Mouse (Mus musculus) hindbrain, postnatal 0 days (tissue): ENCODE measurements around the gene Sorcs3. TPM values are rescaled to one million over a fixed set of nuclear protein-coding genes. Genes with fewer than 3 reads are reported as not detected.

Experiments used
- ATAC-seq: fragments of 200-750 bp; cut with Nextera tagmentation; 2 replicates; pipeline ENCODE4 v1.8.0; 2017; ENCODE audit warnings: mild to moderate bottlenecking, moderate TSS enrichment, moderate library complexity
- DNase-seq: peaks from one replicate; pipeline ENCODE4 v3.0.0-alpha.2; 2015; ENCODE audit warnings: low spot score
- H3K27ac ChIP-seq: fragments of 300-500 bp; sonication (generic); 2 replicates; pipeline ENCODE4 v1.5.1; 2014; ENCODE audit warnings: mild to moderate bottlenecking
- H3K27me3 ChIP-seq: fragments of 300-500 bp; sonication (generic); 2 replicates; pipeline ENCODE4 v1.6.1; 2014; ENCODE audit warnings: low read length, mixed read lengths; ENCODE audit not compliant: insufficient read depth
- H3K36me3 ChIP-seq: fragments of 300-500 bp; sonication (generic); 2 replicates; pipeline ENCODE4 v1.6.1; 2014; ENCODE audit warnings: low read length, mixed read lengths; ENCODE audit not compliant: insufficient read depth
- H3K4me1 ChIP-seq: fragments of 300-500 bp; sonication (generic); 2 replicates; pipeline ENCODE4 v1.6.1; 2014; ENCODE audit warnings: antibody characterized with exemption, low read length, mixed read lengths; ENCODE audit not compliant: insufficient read depth
- H3K4me2 ChIP-seq: fragments of 300-500 bp; sonication (generic); 2 replicates; pipeline ENCODE4 v1.6.1; 2014; ENCODE audit warnings: low read depth, mild to moderate bottlenecking, low read length, moderate library complexity, mixed read lengths
- H3K4me3 ChIP-seq: fragments of 300-500 bp; sonication (generic); 2 replicates; pipeline ENCODE4 v1.5.1; 2014; ENCODE audit warnings: low read length
- H3K9ac ChIP-seq: fragments of 300-500 bp; sonication (generic); replicated peaks from 2 replicates; pipeline ENCODE4 v1.6.1; 2014; ENCODE audit warnings: mild to moderate bottlenecking, low read length, moderate library complexity, mixed read lengths
- H3K9me3 ChIP-seq: fragments of 300-500 bp; sonication (generic); 2 replicates; pipeline ENCODE4 v1.6.1; 2016; ENCODE audit warnings: low read length, mixed read lengths
- CTCF ChIP-seq: IDR thresholded peaks from 2 replicates; pipeline ENCODE4 v1.5.1; 2016; ENCODE audit warnings: antibody characterized with exemption, control low read depth, low read depth
- WGBS: fragments of 180-500 bp; shearing (Covaris S2); extraction: QIAGEN DNeasy Blood & Tissue Kit; methylation state at CpG from one replicate; pipeline ENCODE4 v1.1.7; 2014; 5-methylcytosine and 5-hydroxymethylcytosine counted together
- polyA plus RNA-seq: library from polyadenylated mRNA; unstranded; fragments of >200 nt; fragmentation: Nextera tagmentation; extraction: Ambion mirVana; gene quantifications from 2 replicates; pipeline ENCODE4 v1.2.1, GENCODE M21; 2015
- total RNA-seq: library from RNA; depleted of rRNA; stranded (reverse); fragments of >200 nt; gene quantifications from 2 replicates; pipeline ENCODE4 v1.2.3, GENCODE M21; 2014

Sorcs3 gene
- total and polyA plus RNA-seq, 2 experiments from 2014 or later = 11.5 to 19.7 TPM

GRCm38 (mm10) chr19:48584938-48585560 lies 379.2 kb downstream of the Sorcs3 start:
- Histone ChIP-seq H3K27ac (no peak overlapping the region), H3K27me3 (no peaks in the 10 kb centered on the region), H3K4me2 (no peak overlapping the region), H3K9ac (no peak overlapping the region), H3K9me3 (no peaks in the 10 kb centered on the region), H3K4me1 (no peaks in the 10 kb centered on the region), H3K4me3 (no peak overlapping the region), H3K36me3 (no peaks in the 10 kb centered on the region)
- TF ChIP-seq CTCF = no peak
- DNase-seq = peak; percentile 49
- WGBS = 61% methylated on average over 8 of the region's 8 CpGs
- 0 out of 2 replicates have a peak, but pooled peaks have one; percentile 27 for ATAC-seq

DNA sequence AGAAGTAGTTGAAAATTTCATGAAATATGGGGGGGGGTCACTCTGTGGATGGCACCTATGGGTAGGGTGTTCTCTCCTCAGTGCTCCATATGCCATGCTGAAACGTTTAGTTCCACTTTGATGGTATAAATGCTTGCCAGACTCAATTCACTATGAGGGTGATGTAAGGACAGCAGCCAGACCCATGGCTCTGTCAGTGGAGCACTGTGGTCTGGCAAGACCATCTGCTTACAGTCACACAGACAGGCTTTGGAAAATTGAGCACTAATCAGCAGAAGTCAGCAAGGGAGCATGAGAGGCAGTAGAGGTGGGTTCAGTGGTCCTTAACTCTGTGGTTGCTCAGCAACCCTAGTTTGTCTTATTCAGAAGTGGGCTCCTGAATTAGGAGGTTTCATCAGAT lies 411.1 kb downstream of the Sorcs3 start:
- H3K27me3 ChIP-seq = no peaks in the 10 kb centered on the region
- WGBS = 50% methylated on average over 1 of the region's 1 CpGs
- DNase-seq (no peak), ATAC-seq (no peak)
- no peaks in the 10 kb centered on the region for H3K36me3 ChIP-seq
- H3K4me1 ChIP-seq = no peaks in the 10 kb centered on the region
- no peak overlapping the region for H3K4me3 ChIP-seq
- TF ChIP-seq CTCF = no peak
- no peaks in the 10 kb centered on the region for H3K9me3 ChIP-seq
- H3K9ac ChIP-seq = no peak overlapping the region
- H3K4me2 ChIP-seq = no peak overlapping the region
- no peak overlapping the region for H3K27ac ChIP-seq

DNA sequence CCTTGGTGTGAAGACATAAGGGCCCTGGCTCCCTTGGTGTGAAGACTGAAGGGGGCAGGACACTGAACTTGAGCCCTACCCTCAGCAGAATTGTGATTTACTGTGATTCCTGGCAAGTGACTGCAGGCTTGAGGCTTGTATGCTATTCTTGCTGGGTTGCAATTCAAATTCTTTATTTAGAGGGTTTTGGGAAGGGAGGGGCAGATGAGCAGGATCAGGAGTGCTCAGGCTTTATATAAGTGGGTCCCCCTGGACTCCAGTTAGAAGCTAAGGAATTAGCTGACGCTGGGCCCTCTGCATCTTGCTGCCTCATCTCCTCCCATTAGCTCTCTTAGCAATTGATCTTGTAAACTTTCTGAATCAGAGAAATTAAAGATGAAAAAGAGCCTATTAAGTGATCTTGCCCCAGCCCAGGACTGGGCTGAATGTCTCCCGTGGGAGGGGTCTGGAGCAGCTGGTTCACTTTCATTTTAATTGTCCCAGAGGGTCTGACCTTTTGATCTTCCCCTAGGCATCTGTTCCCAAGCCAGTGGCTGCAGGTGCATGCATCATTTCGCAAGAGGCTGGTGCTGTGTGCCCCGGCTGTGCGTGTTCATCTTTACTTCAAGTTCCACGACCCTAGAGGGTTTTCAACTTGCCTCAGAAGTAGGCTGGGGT lies 425.0 kb downstream of the Sorcs3 start:
- Histone ChIP-seq H3K4me3 (no peak overlapping the region), H3K9ac (no peak overlapping the region), H3K36me3 (no peaks in the 10 kb centered on the region), H3K9me3 (no peaks in the 10 kb centered on the region), H3K27ac (no peak overlapping the region), H3K27me3 (no peaks in the 10 kb centered on the region), H3K4me2 (no peak overlapping the region), H3K4me1 (no peaks in the 10 kb centered on the region)
- WGBS = 42% methylated on average over 6 of the region's 6 CpGs
- TF ChIP-seq CTCF = no peak
- no peak for ATAC-seq
- no peak for DNase-seq

DNA sequence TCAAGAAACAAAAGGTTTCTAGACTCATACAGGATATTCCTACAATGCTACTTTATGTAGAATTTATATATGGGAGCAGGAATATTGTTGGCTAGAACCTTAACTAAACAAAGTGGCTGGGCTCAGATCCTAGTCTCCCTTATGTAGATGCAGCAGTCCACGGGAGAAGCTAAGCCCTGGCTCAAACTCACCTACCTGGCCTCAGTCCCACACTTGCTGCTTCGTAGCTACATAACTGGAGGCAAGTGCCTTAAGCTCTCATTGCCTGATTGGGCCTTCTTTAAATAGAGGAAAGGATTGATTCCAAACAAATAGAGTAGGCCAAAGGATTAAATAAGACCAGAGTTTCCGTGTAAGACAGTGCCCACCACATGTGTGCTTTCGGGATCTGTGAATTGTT lies 436.7 kb downstream of the Sorcs3 start:
- H3K27me3 ChIP-seq = no peaks in the 10 kb centered on the region
- no peak overlapping the region for H3K4me3 ChIP-seq
- 74% methylated on average over 4 of the region's 4 CpGs for WGBS
- no peak overlapping the region for H3K9ac ChIP-seq
- H3K27ac ChIP-seq = no peak overlapping the region
- H3K36me3 ChIP-seq = no peaks in the 10 kb centered on the region
- no peak for TF ChIP-seq CTCF
- no peak for DNase-seq
- H3K9me3 ChIP-seq = no peaks in the 10 kb centered on the region
- H3K4me1 ChIP-seq = no peaks in the 10 kb centered on the region
- no peak overlapping the region for H3K4me2 ChIP-seq
- ATAC-seq = no peak

GRCm38 (mm10) chr19:48649941-48650340 lies 444.1 kb downstream of the Sorcs3 start:
- no peaks in the 10 kb centered on the region for H3K4me1 ChIP-seq
- DNase-seq (no peak), ATAC-seq (no peak)
- no peak for TF ChIP-seq CTCF
- H3K27ac ChIP-seq = no peak overlapping the region
- H3K27me3 ChIP-seq = no peaks in the 10 kb centered on the region
- no peaks in the 10 kb centered on the region for H3K9me3 ChIP-seq
- H3K4me3 ChIP-seq = no peak overlapping the region
- H3K9ac ChIP-seq = no peak overlapping the region
- WGBS = 55% methylated on average over 2 of the region's 2 CpGs
- H3K36me3 ChIP-seq = no peaks in the 10 kb centered on the region
- H3K4me2 ChIP-seq = no peak overlapping the region

DNA sequence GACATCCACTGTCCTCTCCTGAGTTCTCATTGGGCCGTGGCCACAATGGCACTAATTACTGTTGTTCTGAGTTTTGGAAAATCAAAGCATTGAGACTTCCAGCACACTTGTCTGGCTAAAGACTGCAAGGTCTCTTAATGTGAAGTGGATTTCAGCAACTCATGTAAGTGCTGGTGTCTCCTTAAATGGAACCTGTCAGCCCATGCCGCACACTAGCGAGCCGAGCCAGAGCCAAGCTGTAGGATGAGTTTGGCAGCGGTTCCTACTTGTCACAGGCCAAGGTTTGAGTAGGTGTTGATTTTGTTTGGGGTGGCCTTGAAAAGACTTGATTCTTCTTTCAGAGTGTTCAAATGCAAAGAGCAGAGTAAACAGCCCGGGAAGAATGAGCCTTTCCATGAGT lies 445.8 kb downstream of the Sorcs3 start:
- Histone ChIP-seq H3K36me3 (no peaks in the 10 kb centered on the region), H3K9ac (no peak overlapping the region), H3K27me3 (no peaks in the 10 kb centered on the region), H3K9me3 (no peaks in the 10 kb centered on the region), H3K4me1 (no peaks in the 10 kb centered on the region), H3K27ac (no peak overlapping the region), H3K4me2 (no peak overlapping the region), H3K4me3 (no peak overlapping the region)
- DNase-seq (peak; percentile 24), ATAC-seq (no peak)
- WGBS = 57% methylated on average over 6 of the region's 6 CpGs
- TF ChIP-seq CTCF = no peak

DNA sequence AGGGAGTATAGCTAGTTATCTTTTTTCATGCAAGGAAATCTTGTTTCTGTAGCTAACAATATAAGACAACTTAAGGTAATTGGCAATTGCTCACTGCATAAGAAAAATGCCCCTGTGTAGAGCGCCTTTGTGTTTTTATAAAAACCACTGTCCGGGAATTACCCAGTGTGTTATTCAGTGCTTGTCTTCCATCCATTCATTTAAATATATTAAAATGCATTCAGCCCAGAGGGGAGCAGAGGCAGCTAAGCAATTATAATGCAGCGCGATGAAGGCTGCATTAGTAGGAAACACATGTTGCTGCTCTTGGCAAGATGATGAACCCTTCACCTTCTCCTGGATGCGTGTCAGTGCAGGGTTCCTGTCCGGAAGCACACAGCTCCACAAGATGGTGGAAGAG lies 454.4 kb downstream of the Sorcs3 start:
- WGBS = 28% methylated on average over 6 of the region's 6 CpGs
- H3K27me3 ChIP-seq = no peaks in the 10 kb centered on the region
- no peaks in the 10 kb centered on the region for H3K4me1 ChIP-seq
- no peak for DNase-seq
- no peaks in the 10 kb centered on the region for H3K36me3 ChIP-seq
- H3K4me2 ChIP-seq = no peak overlapping the region
- no peak overlapping the region for H3K27ac ChIP-seq
- no peak for TF ChIP-seq CTCF
- no peak overlapping the region for H3K9ac ChIP-seq
- H3K9me3 ChIP-seq = no peaks in the 10 kb centered on the region
- H3K4me3 ChIP-seq = no peak overlapping the region
- no peak for ATAC-seq
